Mouse (Mus musculus) forebrain, embryonic 14.5 days (tissue): Measurements from ENCODE around the gene a. TPM values are rescaled to one million over a fixed set of nuclear protein-coding genes. Genes with fewer than 3 reads are reported as not detected.
"Not testable (repeated sequence)": the region's sequence is repeated elsewhere in the genome, so short reads cannot be mapped to it uniquely, and the experiment has no call there.

ENCODE experiments used
- ATAC-seq: fragments of 200-750 bp; cut with Nextera tagmentation; 2 replicates; pipeline ENCODE4 v1.8.0; 2017; ENCODE audit warnings: mild to moderate bottlenecking, moderate library complexity
- DNase-seq: peaks from one replicate; pipeline ENCODE4 v3.0.0-alpha.2; 2015; ENCODE audit warnings: low spot score
- H3K27ac ChIP-seq: fragments of 300-500 bp; sonication (generic); 2 replicates; pipeline ENCODE4 v1.5.1; 2014; ENCODE audit warnings: low read depth, mild to moderate bottlenecking, control low read depth, low read length, moderate library complexity
- H3K27me3 ChIP-seq: fragments of 300-500 bp; sonication (generic); replicated peaks from 2 replicates; pipeline ENCODE4 v1.6.1; 2014; ENCODE audit warnings: low read length, control low read depth, mixed read lengths; ENCODE audit not compliant: control insufficient read depth, insufficient read depth
- H3K36me3 ChIP-seq: fragments of 300-500 bp; sonication (generic); 2 replicates; pipeline ENCODE4 v1.6.1; 2014; ENCODE audit warnings: low read length, control low read depth; ENCODE audit not compliant: control insufficient read depth, insufficient read depth
- H3K4me1 ChIP-seq: fragments of 300-500 bp; sonication (generic); 2 replicates; pipeline ENCODE4 v1.6.1; 2014; ENCODE audit warnings: antibody characterized with exemption, low read length, control low read depth; ENCODE audit not compliant: control insufficient read depth, insufficient read depth
- H3K4me2 ChIP-seq: fragments of 300-500 bp; sonication (generic); 2 replicates; pipeline ENCODE4 v1.6.1; 2014; ENCODE audit warnings: mild to moderate bottlenecking, control low read depth, low read length
- H3K4me3 ChIP-seq: fragments of 300-500 bp; sonication (generic); 2 replicates; pipeline ENCODE4 v1.5.1; 2014; ENCODE audit warnings: low read depth, low read length, control low read depth
- H3K9ac ChIP-seq: fragments of 300-500 bp; sonication (generic); 2 replicates; pipeline ENCODE4 v1.6.1; 2014; ENCODE audit warnings: mild to moderate bottlenecking, low read length, control low read depth, moderate library complexity
- H3K9me3 ChIP-seq: fragments of 300-500 bp; sonication (generic); replicated peaks from 2 replicates; pipeline ENCODE4 v1.6.1; 2016; ENCODE audit warnings: low read length, control low read depth, mixed read lengths; ENCODE audit not compliant: control insufficient read depth
- WGBS: fragments of 180-500 bp; shearing (Covaris S2); extraction: QIAGEN DNeasy Blood & Tissue Kit; methylation state at CpG from one replicate; pipeline ENCODE4 v1.1.7; 2014; 5-methylcytosine and 5-hydroxymethylcytosine counted together
- polyA plus RNA-seq: library from polyadenylated mRNA; unstranded; fragments of >200 nt; fragmentation: Nextera tagmentation; extraction: Ambion mirVana; gene quantifications from 2 replicates; pipeline ENCODE4 v1.2.1, GENCODE M21; 2014

The a gene
- polyA plus RNA-seq, 1 experiment from 2014 or later = 0.89 TPM

GRCm38 (mm10) chr2:155005491-155005890 is 214.3 kb downstream of the a start:
- DNase-seq = no peak
- no peak overlapping the region for H3K9ac ChIP-seq
- WGBS = 90% methylated on average over 11 of the region's 11 CpGs

DNA sequence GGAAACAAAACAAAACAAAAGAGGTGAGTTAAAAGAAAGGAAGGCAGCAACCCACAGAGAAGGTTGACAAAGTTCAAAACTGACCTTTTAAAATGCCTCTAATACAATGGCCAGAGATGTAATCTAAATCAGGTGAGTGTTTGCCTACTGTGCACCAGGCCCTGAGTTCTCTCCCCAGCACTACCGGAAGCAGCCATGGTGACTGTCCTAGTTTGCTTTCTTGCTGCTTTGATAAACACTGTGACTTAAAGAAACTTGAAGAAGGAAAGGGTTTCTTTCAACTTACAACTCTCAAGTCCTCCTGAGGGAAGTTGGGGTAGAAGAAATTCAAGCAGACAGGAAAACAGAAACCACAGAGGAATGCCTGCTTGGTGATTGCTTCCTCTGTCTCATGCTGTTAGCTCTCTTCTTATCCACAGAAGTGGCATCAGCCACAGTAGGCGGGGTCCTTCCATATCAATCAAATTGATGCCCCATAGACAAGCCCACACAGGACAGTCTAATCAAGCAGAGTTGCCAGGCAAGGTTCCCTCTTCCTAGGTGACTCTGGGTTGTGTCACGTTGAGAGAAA is 220.0 kb downstream of the a start:
- H3K4me3 ChIP-seq = no peak overlapping the region
- H3K36me3 ChIP-seq = no peaks in the 10 kb centered on the region
- 52% methylated on average over 3 of the region's 3 CpGs for WGBS
- no peaks in the 10 kb centered on the region for H3K27me3 ChIP-seq
- DNase-seq (no peak), ATAC-seq (no peak)
- H3K9ac ChIP-seq = no peak overlapping the region
- no peaks in the 10 kb centered on the region for H3K9me3 ChIP-seq
- H3K4me2 ChIP-seq = no peak overlapping the region
- H3K27ac ChIP-seq = no peak overlapping the region
- no peaks in the 10 kb centered on the region for H3K4me1 ChIP-seq

More at GRCm38 (mm10) chr2:155005491-155005890, 214.3 kb downstream of the a start:
- no peak for ATAC-seq
- H3K27ac ChIP-seq = no peak overlapping the region
- H3K4me1 ChIP-seq = no peaks in the 10 kb centered on the region
- H3K4me2 ChIP-seq = no peak overlapping the region
- no peaks in the 10 kb centered on the region for H3K27me3 ChIP-seq
- H3K9me3 ChIP-seq = no peaks in the 10 kb centered on the region
- no peaks in the 10 kb centered on the region for H3K36me3 ChIP-seq
- no peak overlapping the region for H3K4me3 ChIP-seq

GRCm38 (mm10) chr2:155012991-155013390 is 221.8 kb downstream of the a start:
- no peak overlapping the region for H3K4me3 ChIP-seq

GRCm38 (mm10) chr2:155016751-155017150 is 225.5 kb downstream of the a start:
- ATAC-seq, H3K9ac ChIP-seq, H3K4me2 ChIP-seq, H3K27ac ChIP-seq, H3K4me3 ChIP-seq, H3K4me1 ChIP-seq, H3K9me3 ChIP-seq, H3K27me3 ChIP-seq, H3K36me3 ChIP-seq, DNase-seq: not testable (repeated sequence)
- WGBS = 28% methylated on average over 6 of the region's 9 CpGs

More at GRCm38 (mm10) chr2:155012991-155013390, 221.8 kb downstream of the a start:
- Histone ChIP-seq H3K4me1 (no peaks in the 10 kb centered on the region), H3K9ac (no peak overlapping the region), H3K27me3 (no peaks in the 10 kb centered on the region), H3K4me2 (no peak overlapping the region), H3K27ac (no peak overlapping the region), H3K9me3 (no peaks in the 10 kb centered on the region), H3K36me3 (no peaks in the 10 kb centered on the region)
- 70% methylated on average over 6 of the region's 6 CpGs for WGBS
- DNase-seq = no peak
- ATAC-seq = no peak

DNA sequence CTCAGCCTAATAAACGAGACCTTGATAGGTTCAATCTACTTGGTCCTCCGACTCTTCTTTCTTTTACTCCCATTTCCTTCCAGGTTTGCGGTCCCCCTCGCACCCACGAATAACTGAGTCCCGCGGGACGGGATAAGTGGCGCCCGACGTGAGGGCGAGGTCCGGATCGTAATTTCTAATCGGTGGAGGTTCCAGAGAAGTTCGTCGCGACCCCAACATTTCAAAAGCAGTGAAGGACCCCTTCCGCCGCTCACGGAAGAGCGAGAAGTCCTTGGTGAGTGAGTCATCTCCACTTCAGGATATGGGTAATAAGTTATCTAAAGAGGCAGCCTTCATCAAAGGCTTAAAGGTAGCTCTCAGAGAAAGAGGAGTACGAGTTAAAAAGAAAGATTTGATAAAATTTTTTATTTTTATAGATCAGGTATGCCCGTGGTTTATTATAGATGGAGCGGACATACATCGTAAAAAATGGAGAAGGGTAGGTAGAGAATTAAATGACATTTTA is 227.1 kb downstream of the a start, which contains the start of gene Gm14226:
TSS of gene Gm14226 (plus strand) at position 16 of the 505 bp plus-strand sequence.
- 2% methylated on average over 23 of the region's 26 CpGs for WGBS
- not testable (repeated sequence) for H3K9me3 ChIP-seq, H3K4me1 ChIP-seq, ATAC-seq, H3K36me3 ChIP-seq, H3K27me3 ChIP-seq
- peak; percentile 1 for DNase-seq
- peak within 1 kb of the TSS; percentile 66 for H3K9ac ChIP-seq
- peak within 1 kb of the TSS; percentile 30 for H3K4me3 ChIP-seq
- H3K4me2 ChIP-seq = peak within 1 kb of the TSS; percentile 62
- H3K27ac ChIP-seq = peak within 1 kb of the TSS; percentile 84

DNA sequence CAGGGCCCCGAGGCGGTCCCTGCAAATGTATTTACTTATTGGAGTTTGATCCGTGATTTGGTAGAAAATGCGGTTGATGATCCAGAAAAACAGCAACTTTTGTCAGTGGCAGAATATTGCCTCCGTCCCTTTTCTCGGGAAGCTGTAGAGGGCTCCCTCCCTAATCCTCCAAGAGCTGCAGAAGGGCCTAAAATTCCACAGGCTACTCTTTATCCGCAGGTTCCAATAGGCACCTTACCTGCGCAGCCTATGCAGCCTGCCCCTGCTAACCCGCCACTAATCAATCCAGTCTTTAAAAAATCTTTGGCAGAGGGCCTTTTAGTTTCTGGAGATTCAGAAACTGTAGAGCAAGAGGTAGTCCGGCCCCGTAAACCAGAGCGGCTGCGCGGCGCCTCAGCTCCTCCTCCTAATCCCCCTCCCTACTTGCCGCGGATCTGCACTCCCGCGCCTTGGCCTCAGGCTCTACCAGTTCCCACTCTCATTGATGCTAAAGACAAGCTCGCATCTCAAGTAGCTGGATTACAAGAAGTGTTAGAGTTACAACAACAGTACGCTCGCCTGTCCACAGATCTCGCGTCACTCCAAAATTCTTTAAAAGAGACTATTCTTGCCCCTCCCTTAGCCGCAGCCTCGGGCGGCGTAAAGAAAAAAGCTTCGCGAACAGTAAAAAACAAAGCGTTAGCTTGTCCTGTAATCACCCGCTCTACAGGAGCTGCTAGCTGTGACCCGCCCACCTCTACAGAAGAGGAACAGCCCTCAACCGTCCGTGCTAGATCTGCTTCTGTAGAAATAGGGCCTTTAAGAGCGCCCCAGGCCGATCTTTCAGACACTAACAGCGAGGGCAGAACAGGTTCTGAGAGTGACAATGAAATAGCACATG is 227.8 kb downstream of the a start:
- ATAC-seq (peak; percentile 96), DNase-seq (peak; percentile 91)
- H3K9me3 ChIP-seq = no peaks in the 10 kb centered on the region
- peaks cover 6% of the 10 kb centered on the region; the same call in 1 of the 2 replicates for H3K4me1 ChIP-seq
- peak overlapping the region; percentile 30 for H3K4me3 ChIP-seq
- no peaks in the 10 kb centered on the region for H3K27me3 ChIP-seq
- no peaks in the 10 kb centered on the region for H3K36me3 ChIP-seq
- WGBS = under 1% methylated on average over 38 of the region's 38 CpGs
- peak overlapping the region; percentile 66 for H3K9ac ChIP-seq
- H3K27ac ChIP-seq = peak overlapping the region; percentile 84
- peak overlapping the region; percentile 62 for H3K4me2 ChIP-seq

DNA sequence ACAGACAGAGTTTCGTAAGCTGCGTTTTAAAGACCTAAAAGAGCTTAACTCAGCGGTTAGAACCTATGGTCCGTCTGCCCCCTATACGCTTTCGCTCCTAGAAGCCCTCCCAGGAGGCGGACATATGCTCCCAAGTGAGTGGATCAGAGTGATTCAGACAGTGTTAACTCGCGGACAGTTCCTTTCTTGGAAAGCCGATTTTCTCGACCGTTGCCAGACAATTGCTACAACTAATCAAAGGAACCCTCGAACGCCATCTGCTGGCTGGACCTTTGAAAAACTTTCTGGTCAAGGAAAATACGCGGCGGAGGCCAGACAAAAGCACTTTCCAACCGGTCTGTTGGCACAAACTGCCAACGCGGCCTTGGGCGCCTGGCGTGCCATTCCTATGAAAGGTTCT is 228.5 kb downstream of the a start:
- Histone ChIP-seq H3K27me3 (no peaks in the 10 kb centered on the region), H3K4me2 (peak overlapping the region; percentile 62), H3K9ac (peak overlapping the region; percentile 66), H3K4me1 (peaks cover 6% of the 10 kb centered on the region; the same call in 1 of the 2 replicates), H3K27ac (peak overlapping the region; percentile 84), H3K9me3 (no peaks in the 10 kb centered on the region), H3K36me3 (no peaks in the 10 kb centered on the region), H3K4me3 (peak overlapping the region; percentile 30)
- peak; percentile 88 for ATAC-seq
- WGBS = under 1% methylated on average over 22 of the region's 22 CpGs
- peak; percentile 97 for DNase-seq

GRCm38 (mm10) chr2:155020247-155020826 is 229.1 kb downstream of the a start:
- not testable (repeated sequence) for H3K4me1 ChIP-seq, H3K36me3 ChIP-seq, ATAC-seq, H3K9ac ChIP-seq, H3K9me3 ChIP-seq, DNase-seq, H3K27me3 ChIP-seq, H3K4me3 ChIP-seq
- peak overlapping the region; percentile 62 for H3K4me2 ChIP-seq
- peak overlapping the region; percentile 84; the same call in 1 of the 2 replicates for H3K27ac ChIP-seq
- WGBS = 21% methylated on average over 20 of the region's 20 CpGs
